Mouse (Mus musculus) heart, postnatal 0 days (tissue): ENCODE measurements around the gene Ms4a4b.

ENCODE experiments used
- CTCF ChIP-seq: IDR thresholded peaks from 2 replicates; pipeline ENCODE4 v1.5.1; 2016; ENCODE audit warnings: antibody characterized with exemption, control low read depth, low read depth
- EP300 ChIP-seq: IDR thresholded peaks from 2 replicates; pipeline ENCODE4 v1.6.1; 2016; ENCODE audit warnings: antibody characterized with exemption, low read depth

DNA sequence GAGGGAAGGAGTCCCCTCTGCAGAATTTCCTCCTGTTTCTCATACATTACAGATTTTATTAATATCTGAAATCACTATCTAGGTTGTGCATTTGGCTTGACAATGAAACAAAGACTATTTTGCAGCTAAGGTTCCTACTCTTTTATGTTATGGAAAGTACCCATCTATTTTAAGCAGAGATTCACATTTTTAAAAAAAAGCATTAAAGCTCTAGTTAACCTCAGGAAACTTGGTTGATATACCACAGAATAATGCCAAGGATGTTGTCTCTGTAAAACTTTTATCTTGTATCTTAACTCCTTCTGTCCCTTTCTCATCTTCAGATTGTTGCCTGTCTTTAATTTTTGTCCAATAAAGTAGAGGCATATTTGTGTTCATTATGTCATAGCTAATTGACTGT, 47.6 kb upstream of the Ms4a4b start:
- TF ChIP-seq EP300: no peak
- no peak for TF ChIP-seq CTCF
